In the genomic region with DNA sequence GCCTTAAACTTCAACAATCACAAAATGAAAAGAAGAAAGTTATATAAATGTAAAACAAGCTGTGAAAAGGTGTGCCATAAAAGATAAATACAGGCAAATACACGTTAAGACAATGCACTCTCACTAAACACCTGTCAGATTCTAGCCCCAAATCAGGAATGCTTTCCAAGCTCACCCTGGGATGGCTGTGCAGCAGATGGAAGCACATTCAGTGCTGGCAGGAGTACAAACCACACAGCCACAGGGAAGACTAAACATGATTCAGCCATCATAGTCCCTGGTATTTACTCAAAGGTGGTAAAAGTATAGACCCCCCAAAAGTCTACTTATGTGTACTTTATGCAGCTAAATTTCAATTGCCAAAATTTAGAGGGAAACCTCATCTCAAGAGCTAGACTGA, we compare ENCODE assay signal across 16 mouse cellular contexts.
A peak's percentile ranks its signal among the peaks of the same experiment; 100 is the strongest.
DNase-seq lines count a peak whose midpoint lies in the region; ATAC-seq and TF ChIP-seq lines count a peak whose summit lies in the region.
"Had no signal": no experiment of that assay in that cellular context is flagged by ENCODE, and none has a peak within 500 bp of the region (broad histone marks: within the 10 kb centered on the region; RNA-seq: fewer than 3 reads in every experiment).

No protein-coding gene starts in this region.

- H3K27me3 ChIP-seq in hindbrain, embryonic 16.5 days (replicated peaks; ENCODE audit: control insufficient read depth, insufficient read depth, low read length): no peaks in the 10 kb centered on the region
- no peaks in the 10 kb centered on the region for H3K27me3 ChIP-seq in hindbrain, embryonic 11.5 days (ENCODE audit: control insufficient read depth, insufficient read depth, low read length)
- H3K27me3 ChIP-seq: embryonic facial prominence, embryonic 15.5 days; forebrain, embryonic 13.5 days; limb, embryonic 13.5 days; liver, embryonic 15.5 days had no signal

- H3K4me1 ChIP-seq in hindbrain, embryonic 16.5 days (ENCODE audit: control insufficient read depth, insufficient read depth, low read depth, low read length): no peaks in the 10 kb centered on the region
- no peaks in the 10 kb centered on the region for H3K4me1 ChIP-seq in hindbrain, embryonic 11.5 days (replicated peaks; ENCODE audit: control insufficient read depth, insufficient read depth, low read length)
- H3K4me1 ChIP-seq: embryonic facial prominence, embryonic 15.5 days; forebrain, embryonic 13.5 days; limb, embryonic 13.5 days; liver, embryonic 15.5 days had no signal

- no peak overlapping the region for H3K27ac ChIP-seq in hindbrain, embryonic 16.5 days (ENCODE audit: low read depth, low read length)
- H3K27ac ChIP-seq in hindbrain, embryonic 11.5 days (ENCODE audit: low read depth, low read length): no peak overlapping the region
- no peak overlapping the region for H3K27ac ChIP-seq in gastrocnemius, adult 2 months
- H3K27ac ChIP-seq: embryonic facial prominence, embryonic 15.5 days; forebrain, embryonic 13.5 days; left cerebral cortex, adult 2 months; limb, embryonic 13.5 days; liver, embryonic 15.5 days had no signal

- ATAC-seq in hindbrain, embryonic 16.5 days: peak; percentile 50; the same call in 1 of the 2 replicates
- no peak for ATAC-seq in hindbrain, embryonic 11.5 days (ENCODE audit: low FRiP score)
- ATAC-seq: forebrain, embryonic 13.5 days had no signal

- DNase-seq in hindbrain, embryonic 11.5 days (ENCODE audit: low spot score): no peak
- peak; percentile 75 for DNase-seq in cerebellum, adult 11 months
- DNase-seq in cerebellum, postnatal 14 days: peak; percentile 92 to 95
- DNase-seq in layer of hippocampus, postnatal 10 days (ENCODE audit: low spot score in 2 of 2): peak; percentile 12 to 32
- DNase-seq in gastrocnemius, adult 2 months: no peak
- no peak for DNase-seq in retina, postnatal 1 day
- no peak for DNase-seq in kidney, adult 11 months
- DNase-seq: B cell, adult 2 months; heart, postnatal 10 days; lung, postnatal 10 days had no signal

- no peak overlapping the region for H3K9ac ChIP-seq in hindbrain, embryonic 16.5 days (ENCODE audit: low read depth, low read length)
- no peak overlapping the region for H3K9ac ChIP-seq in hindbrain, embryonic 11.5 days (ENCODE audit: low read depth, low read length)
- H3K9ac ChIP-seq: embryonic facial prominence, embryonic 15.5 days; forebrain, embryonic 13.5 days; limb, embryonic 13.5 days; liver, embryonic 15.5 days had no signal

- intact Hi-C loops in gastrocnemius, adult 2 months (cut with DNase I): no loop called here

- H3K36me3 ChIP-seq in hindbrain, embryonic 16.5 days (ENCODE audit: control insufficient read depth, insufficient read depth, low read length): no peaks in the 10 kb centered on the region
- no peaks in the 10 kb centered on the region for H3K36me3 ChIP-seq in hindbrain, embryonic 11.5 days (ENCODE audit: control insufficient read depth, insufficient read depth, low read length)
- H3K36me3 ChIP-seq: embryonic facial prominence, embryonic 15.5 days; limb, embryonic 13.5 days; liver, embryonic 15.5 days had no signal

- no peak overlapping the region for H3K4me2 ChIP-seq in hindbrain, embryonic 16.5 days (ENCODE audit: low read length)
- H3K4me2 ChIP-seq in hindbrain, embryonic 11.5 days (replicated peaks; ENCODE audit: low read depth, low read length): no peak overlapping the region
- H3K4me2 ChIP-seq: embryonic facial prominence, embryonic 15.5 days; forebrain, embryonic 13.5 days; limb, embryonic 13.5 days; liver, embryonic 15.5 days had no signal

- no peak overlapping the region for H3K4me3 ChIP-seq in hindbrain, embryonic 16.5 days (ENCODE audit: low read length)
- H3K4me3 ChIP-seq in hindbrain, embryonic 11.5 days (ENCODE audit: low read depth, low read length): no peak overlapping the region
- H3K4me3 ChIP-seq in gastrocnemius, adult 2 months: no peak overlapping the region
- H3K4me3 ChIP-seq: embryonic facial prominence, embryonic 15.5 days; forebrain, embryonic 13.5 days; left cerebral cortex, adult 2 months; limb, embryonic 13.5 days; liver, embryonic 15.5 days had no signal

- no peak for TF ChIP-seq CTCF in gastrocnemius, adult 2 months (IDR thresholded peaks at IDR 0.05)

- H3K9me3 ChIP-seq in hindbrain, embryonic 16.5 days (ENCODE audit: control insufficient read depth, low read length): no peaks in the 10 kb centered on the region
- no peaks in the 10 kb centered on the region for H3K9me3 ChIP-seq in hindbrain, embryonic 11.5 days (ENCODE audit: control insufficient read depth, low read length)
- H3K9me3 ChIP-seq: embryonic facial prominence, embryonic 15.5 days; forebrain, embryonic 13.5 days; limb, embryonic 13.5 days; liver, embryonic 15.5 days had no signal

- WGBS in hindbrain, embryonic 16.5 days: 38% methylated on average over 1 of the region's 1 CpGs
- WGBS in hindbrain, embryonic 11.5 days: 46% methylated on average over 1 of the region's 1 CpGs

Comparison
In these comparisons a context has a peak if more than half of its experiments do, and no peak if none do; other contexts are left out.
1. DNase-seq: peak in cerebellum, adult 11 months (single experiment), cerebellum, postnatal 14 days (2 of 2) and layer of hippocampus, postnatal 10 days (2 of 2); none in hindbrain, embryonic 11.5 days (single experiment), gastrocnemius, adult 2 months (single experiment), retina, postnatal 1 day (single experiment) and kidney, adult 11 months (single experiment).